Mouse (Mus musculus) ES-E14 (cell line): ENCODE data around the gene Col6a3.

ENCODE experiments used
- CHD2 ChIP-seq: IDR thresholded peaks from 2 replicates; pipeline ENCODE4 v1.6.1; 2014; ENCODE audit warnings: mild to moderate bottlenecking, low read depth, low read length, inconsistent platforms
- HCFC1 ChIP-seq: IDR thresholded peaks from 2 replicates; pipeline ENCODE4 v1.6.1; 2012; ENCODE audit warnings: low read length, inconsistent platforms, borderline replicate concordance; ENCODE audit not compliant: insufficient read depth
- ZC3H11A ChIP-seq: IDR thresholded peaks from 2 replicates; pipeline ENCODE4 v1.6.1; 2012; ENCODE audit warnings: low read depth, mild to moderate bottlenecking, inconsistent platforms, low read length, borderline replicate concordance
- ZNF384 ChIP-seq: IDR thresholded peaks from 2 replicates; pipeline ENCODE4 v1.6.1; 2012; ENCODE audit warnings: low read depth, low read length, inconsistent platforms

DNA sequence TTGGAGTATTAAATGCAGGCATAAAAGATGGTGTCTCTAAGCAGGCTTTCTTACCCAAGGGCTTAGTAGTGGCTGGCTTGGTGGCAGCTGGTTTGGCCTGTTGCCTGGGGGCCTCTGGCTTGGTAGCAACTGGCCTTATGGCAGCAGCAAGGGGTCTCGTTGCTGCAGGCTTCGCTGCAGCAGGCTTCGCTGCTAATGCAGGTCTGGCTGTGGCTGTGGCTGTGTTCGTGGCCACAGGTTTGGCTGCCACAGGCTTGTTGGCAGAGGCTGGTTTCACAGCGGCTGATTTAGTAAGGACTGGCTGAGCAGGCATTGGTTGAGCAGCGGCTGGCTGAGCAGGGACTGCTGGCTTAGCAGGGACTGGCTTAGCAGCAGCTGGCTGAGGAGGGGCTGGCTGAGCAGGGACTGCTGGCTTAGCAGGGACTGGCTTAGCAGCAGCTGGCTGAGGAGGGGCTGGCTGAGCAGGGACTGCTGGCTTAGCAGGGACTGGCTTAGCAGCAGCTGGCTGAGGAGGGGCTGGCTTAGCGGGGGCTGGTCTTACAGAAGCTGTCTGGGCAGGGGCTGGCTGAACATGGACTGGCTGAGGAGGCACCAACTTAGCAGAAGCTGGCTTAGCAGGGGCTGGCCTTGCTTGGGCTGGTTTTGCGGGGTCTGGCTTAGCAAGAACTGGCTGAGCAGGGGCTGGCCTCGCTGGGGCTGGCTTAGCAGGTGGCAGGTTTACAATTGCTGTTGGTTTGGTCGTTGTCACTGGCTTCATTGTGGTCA, 68.1 kb downstream of the Col6a3 start:
- no peak for TF ChIP-seq ZC3H11A
- TF ChIP-seq CHD2, result no peak
- no peak for TF ChIP-seq HCFC1
- no peak for TF ChIP-seq ZNF384
